Mouse (Mus musculus): Measurements from ENCODE around the gene Slc25a44.
"Not testable (repeated sequence)": the region's sequence is repeated elsewhere in the genome, so short reads cannot be mapped to it uniquely, and the experiment has no call there.

Gene Slc25a44

DNA sequence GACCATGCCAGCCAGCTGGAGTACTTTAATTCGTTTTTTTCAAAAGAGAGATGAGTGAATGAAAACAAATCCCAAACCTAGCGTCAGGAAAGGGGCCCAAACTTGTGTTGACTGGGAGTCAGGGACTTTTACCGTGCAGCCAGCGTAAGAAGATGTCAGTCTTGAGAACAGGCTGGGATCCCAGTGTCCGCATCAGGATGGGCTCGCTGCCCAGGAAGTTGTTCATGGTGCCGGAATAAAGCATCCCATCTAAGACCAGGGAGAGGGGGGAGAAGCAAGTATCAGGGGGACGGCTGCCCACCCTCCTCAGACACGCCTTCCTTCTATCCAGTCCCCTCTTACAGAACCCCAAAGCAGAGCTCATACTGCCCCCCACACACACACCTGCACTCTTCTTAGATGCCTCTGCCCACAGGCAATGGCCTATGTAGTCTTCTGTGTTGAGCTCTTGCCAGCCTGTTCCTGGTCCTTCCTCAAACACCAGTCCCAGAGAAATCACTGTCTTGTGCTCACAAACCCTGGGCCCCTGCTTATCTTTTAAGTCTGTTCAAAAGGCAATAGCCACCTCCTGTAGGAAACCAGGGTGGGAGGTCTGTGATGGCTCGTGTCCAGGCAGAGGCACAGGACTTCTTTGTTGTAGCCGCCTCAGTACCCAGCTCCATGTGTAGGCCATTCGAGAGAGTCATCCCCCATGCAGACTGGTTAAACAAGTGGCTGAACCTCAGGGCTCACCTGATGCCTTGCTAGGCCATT lies 25.6 kb upstream of the Slc25a44 start:
- in situ Hi-C loops (cut with MboI, MseI) = no loop called here

DNA sequence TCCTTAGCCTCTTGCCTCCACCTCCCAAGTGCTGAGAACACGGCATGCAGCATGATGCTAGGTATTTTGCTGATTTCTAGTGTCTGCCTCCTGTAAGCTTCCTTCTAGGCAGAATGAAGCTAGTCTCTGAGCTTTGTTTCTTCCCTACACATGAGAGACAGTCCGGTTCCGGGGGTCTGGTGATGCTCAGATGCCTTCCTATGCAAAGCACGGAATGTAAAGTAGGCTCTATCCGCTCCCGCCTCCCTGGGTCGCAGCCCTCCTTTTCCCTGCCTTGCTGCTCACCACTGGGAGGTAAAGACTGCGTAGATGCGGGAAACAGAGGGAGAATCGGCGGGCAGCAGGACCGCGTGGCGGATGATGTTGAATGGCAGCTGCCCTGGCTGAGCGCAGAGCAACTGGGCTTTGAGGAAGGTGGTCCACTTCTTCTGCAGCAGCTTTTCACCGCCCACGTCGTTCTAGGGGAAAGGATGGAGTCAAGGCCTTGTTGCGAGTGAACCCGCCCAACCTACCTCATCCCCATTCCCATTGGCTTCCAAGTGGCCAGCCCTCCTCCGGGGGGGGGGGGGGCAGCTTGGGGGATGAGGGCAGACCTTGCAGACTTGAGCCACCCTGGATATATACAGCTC lies 24.6 kb upstream of the Slc25a44 start:
- in situ Hi-C loops (cut with MboI, MseI) = no loop called here

DNA sequence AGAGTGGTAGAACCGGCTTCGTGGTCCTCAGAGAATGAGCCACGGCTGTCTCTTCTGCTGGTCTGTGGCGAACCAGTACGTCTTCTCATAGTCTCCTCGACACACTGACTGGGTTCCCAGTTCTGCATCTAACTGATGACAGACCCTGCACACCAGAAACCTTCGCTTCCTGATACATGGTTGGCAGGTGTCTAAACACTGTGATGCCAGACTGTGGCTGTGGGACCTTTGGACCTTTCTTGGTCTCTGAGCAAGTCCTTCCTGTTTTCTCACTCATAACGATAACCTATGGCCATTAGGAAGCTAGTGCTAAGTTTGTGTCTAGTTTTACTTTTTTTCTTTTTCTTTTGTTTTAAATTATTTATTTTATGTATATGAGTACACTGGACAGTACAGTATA lies 23.5 kb upstream of the Slc25a44 start:
- in situ Hi-C loops (cut with MboI, MseI) = no loop called here

DNA sequence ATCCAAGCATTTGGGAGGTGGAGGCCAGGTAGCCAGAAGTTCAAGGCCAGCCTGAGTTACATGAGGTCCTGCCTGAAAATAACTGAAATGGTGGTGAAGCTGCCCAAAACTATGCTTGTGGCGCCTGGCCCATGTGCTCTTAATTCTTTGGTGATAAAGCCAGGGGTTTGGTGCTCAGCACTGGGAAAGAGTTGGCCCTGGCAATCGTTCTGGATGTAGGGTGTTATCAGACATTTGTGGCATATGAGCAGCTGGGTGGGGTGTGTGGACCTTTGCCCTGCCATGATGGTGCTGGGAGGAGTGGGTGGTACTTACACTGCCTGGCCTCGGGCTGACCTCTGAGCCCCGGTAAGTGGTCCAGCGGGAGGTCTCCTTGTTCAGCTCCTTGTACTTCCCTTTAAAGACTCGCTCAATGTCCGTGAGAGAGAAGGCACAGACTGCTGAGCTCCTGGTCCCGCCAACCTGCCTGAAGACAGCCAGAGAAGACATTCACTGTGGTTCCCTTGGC lies 22.8 kb upstream of the Slc25a44 start:
- in situ Hi-C loops (cut with MboI, MseI) = no loop called here

DNA sequence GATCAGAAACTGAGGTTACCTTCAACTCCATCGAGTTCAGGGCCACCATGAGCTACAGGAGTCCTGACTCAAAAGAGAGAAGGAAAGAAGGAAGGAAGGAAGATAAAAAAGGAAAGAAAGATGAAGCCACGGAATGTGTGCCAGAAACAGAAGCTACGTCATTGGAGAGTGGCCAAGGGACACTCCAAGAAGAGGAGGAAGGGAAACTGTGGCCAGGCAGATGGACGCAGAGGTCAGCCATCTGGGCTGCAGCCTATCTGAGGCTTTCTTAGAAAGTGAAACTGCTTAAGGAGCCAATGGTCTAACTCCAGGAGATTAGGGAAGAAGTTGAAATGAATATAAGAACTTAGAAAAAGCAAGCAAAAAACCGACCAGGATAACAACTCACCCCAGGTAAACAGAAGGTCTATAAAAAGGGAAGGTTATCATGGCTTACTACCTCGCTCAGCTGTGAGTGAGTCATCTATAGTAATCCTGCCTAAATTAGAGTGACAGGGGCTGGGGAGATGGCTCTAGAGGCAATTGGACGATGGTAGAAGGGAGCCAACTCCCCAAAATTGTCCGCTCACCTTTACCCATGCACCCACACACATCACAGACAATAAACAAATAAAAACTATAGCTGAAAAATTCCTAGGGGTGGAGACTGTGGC lies 21.7 kb upstream of the Slc25a44 start:
- in situ Hi-C loops (cut with MboI, MseI) = no loop called here

DNA sequence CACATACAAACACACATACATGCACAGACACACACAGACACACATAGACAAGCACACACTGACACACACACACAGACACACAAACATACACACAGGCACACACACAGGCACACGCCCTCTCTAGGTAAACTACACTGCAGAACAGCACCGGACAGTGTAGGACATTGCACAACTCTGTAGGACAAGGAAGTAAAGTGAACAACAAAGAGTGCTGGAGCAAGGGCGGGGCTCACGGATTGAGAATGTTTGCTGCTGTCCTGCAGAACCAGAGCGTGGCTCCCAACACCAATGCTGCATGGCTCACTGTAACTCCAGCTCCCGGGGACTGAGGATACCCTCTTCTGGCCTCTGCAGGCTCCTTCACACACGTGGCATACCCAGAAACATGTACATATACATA lies 17.9 kb upstream of the Slc25a44 start:
- in situ Hi-C loops (cut with MboI, MseI) = no loop called here

DNA sequence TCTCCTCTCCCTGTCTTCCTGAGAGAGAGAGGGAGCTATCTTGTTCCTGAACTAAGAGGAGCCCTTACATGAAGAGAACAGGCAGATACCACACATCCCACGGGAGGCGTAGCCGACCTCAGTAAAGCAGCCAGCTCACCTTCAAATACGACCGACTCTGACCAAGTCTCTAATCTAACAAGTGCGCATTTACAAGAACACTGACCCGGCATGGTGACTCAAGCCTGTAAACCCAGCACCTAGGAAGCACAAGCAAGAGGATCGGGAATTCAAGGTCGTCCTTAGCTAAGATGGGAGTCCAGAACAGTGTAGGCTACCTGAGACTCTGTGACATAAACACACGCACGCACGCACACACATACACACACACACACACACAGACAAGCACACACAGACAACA lies 17.5 kb upstream of the Slc25a44 start:
- in situ Hi-C loops (cut with MboI, MseI) = no loop called here

DNA sequence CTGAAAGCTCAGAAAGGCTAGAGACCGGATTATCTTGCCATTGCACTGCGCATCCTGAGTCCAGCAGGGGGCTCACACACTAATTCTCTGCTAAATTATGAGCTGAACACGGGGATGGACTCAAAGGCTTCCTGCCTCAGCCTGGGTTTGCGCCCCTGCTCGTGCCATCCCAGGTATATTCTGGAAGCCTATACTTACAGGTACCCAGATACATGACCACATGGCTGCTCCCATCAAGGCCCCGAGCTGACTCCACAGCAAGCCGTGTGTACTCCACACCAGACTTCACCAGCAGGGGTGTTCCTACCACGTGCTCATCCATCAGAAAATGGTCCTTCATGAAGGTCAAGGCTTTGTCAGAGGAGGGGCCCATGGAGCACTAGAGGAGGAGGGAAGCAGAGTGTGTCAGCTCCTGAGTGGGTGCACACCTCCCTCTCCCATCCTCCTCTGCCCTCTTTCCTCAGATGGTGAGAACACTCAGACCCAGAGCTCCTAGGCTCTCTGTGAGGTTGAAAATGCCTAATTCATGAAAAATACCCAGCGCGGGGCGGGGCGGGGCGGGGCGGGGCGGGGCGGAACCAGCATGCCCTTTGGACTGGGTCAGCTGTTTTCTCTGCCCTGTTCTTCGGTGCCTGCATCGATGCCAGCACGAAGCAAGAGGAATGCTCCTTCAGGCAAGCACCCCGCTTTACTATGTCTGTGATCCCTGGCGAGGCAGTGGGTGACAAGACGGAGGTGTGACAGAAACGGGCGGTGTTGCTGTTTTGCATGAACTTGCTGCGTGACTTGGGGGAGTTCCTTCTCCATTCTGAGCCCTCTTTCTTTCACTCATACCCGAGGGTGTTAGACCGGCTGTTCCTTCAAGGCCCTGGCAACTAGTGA lies 15.8 kb upstream of the Slc25a44 start:
- in situ Hi-C loops (cut with MboI, MseI) = no loop called here

DNA sequence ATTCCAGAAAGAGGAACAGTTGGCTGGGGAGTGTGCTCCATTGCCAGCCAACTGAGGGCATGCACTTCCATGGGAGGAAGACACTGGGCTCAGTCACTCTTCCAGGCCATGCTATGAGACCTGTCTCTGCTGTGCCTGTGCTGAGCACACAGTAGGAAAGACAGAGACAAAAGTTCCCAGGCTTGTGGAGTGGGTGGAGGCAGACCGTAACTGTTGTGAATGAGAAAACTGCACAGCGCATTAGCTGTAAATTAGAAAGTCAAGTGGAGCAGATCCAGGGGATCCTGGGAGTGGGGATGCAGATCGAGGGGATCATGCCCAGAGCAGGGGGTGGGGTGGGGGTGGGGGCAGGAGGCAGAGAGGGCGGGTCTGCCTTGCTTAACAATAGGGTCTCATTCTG lies 14.6 kb upstream of the Slc25a44 start:
- in situ Hi-C loops (cut with MboI, MseI) = no loop called here

DNA sequence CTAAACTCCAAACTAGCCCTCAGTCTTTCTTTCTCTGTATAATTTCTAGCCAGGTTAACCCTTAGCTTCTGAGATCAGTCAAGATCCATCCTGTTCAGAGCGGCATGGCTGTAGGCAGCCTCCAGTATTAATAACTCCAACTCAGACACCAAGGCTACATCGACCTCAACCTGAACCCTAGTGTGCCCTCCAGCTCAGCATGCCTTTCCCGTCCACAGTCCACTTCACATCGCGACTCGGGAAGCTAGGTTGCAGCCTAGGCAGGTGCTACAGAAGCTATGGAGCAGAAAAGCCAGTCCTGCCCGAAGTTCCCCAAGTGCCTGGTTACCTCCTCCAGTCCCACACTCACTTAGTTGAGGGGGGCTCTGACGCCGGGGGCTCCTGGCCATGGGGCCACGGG lies 12.5 kb upstream of the Slc25a44 start:
- in situ Hi-C loops (cut with MboI, MseI) = no loop called here

DNA sequence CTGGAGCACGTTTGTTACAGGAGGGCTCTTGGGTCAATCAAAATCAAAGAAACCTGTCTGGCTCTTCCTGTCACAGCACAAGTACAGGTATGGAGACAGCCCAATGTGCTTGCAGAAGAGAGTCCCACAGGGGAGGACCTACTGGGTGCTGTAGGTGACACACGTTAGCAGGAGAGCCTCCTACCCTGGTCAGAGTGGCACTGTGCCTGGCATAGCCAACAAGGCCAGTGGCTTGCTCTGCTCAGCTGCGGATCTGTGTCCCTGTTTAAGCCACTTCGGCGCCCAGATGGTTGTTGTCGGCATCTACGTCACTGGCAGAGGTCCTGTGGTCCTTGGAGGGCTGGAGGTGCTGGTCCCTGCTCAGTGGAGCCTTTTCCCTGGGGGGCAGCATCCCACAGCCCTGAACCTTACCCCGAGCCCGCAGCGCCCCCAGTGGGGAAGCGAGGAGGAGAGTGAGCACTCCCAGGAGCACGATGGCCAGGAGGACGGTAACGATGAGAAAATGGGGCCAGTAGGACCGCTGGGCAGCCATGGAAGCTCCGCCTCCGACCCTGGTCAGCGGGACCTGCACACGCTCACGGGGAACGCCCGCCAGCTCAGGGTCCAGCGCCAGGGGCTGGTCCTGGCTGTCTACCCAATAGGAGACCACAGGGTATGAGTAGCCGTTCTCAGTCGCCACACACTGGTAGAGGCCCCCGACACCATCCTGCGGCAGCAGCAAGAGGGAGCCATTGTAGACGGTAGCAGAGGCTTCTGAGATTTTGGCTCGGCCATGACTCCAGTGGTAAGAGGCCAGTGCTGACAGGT lies 11.7 kb upstream of the Slc25a44 start:
- in situ Hi-C loops (cut with MboI, MseI) = no loop called here

DNA sequence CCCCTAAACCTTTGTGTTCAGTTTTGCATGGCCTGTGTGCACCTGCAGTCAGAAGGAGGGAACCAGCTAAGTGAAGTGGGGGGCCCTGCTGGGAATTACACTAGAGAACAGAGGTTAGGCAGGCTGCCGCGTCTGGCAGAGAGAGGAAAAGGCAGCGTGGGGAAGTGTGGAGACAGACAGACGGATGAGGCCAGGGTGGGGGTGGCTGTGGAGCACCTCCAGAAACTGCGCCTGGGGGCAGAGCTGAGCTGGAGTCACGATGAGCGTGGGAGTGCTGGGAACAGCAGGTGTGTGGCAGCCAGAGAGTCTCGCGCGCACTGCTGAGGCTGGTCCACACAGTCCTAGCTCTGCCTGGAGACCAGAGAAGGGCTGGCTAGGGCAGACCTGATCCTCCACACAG lies 10.6 kb upstream of the Slc25a44 start:
- in situ Hi-C loops (cut with MboI, MseI) = no loop called here

DNA sequence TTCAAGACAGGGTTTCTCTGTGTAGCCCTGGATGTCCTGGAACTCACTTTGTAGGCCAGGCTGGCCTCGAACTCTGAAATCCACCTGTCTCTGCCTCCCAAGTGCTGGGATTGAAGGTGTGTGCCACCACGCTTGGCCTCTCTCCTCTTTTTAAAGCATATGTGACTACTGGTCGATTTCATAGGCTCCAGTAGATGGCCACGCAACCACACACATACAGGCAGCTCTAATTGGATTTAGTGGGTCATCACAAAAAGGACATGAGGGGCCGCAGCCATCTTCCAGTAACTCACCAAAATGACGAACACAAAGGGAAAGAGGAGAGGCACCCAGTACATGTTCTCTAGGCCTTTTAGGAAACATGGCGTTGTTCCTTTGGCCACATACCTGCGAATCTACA lies 3.7 kb upstream of the Slc25a44 start:
- in situ Hi-C loops (cut with MboI, MseI) = not testable (repeated sequence)

DNA sequence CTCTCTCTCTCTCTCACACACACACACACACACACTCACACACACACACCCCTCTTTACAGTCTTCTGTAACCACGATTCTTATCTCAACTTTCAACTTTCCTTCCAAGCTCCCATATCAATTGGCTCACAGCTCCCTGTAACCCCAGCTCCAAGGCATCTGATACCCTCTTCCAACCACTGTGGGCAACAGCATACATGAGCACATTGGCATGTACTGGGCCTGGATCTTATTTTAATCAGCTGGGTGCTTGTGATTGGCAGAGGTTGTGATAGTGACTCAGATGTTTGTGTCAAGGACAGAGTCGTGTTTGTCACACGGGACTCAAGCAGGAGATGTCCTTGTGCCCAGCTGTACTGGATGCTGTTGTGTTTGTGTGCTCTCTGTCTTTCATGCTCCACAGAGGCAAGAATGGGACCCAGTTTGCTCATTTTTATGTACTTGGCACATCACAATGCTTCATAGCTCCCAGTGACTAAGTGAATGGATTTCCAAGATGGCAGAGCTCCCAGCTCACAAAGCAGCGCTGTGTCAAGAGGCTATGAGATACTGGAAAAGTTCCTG lies 2.5 kb upstream of the Slc25a44 start:
- in situ Hi-C loops (cut with MboI, MseI) = no loop called here

DNA sequence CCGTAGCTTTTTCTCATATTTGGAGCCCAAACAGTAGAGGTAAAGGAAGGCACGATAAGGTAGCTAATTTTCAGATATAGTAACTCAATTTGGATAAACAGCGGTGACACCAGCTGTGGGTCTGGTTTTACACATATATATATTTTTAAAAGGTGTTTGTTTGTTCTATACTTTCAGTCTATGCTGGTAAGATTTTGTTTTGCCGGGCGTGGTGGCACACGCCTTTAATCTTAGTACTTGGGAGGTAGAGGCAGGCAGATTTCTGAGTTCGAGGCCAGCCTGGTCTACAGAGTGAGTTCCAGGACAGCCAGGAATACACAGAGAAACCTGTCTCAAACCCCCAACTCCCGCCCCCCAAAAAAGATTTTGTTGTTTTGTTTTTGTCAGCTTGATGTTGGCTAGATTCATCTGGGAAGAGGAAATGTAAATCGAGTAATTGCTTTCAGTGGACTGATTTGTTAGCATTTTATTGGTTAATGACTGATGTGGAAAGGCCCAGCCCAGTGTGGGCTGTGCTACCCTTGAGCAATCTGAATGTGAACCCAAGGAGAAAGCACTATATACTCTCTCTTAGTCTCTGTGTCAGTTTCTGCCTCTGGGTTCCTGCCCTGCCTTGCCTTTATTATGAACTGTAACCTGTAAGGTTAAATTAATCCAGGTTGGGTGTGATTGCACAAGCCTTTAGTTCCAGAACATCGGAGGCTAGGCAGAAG lies 925 bp upstream of the Slc25a44 start:
- in situ Hi-C loops (cut with MboI, MseI) = no loop called here

DNA sequence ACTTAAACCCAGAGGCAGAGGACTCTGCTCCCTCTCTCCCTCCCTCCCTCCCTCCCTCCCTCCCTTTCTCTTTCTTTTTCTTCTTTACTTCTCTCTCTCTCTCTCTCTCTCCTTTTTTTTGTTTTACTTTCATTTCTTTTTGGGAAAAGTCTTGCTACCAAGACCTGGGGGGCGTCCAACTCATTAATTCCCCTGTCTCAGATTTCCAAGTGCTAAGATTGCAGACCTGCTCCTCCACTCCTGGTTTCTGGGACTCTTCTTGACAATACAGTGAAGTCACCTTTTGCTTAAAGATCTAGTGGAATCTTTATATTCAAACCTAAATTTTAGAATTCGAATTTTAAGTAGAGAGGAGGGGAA lies 371 bp upstream of the Slc25a44 start:
- in situ Hi-C loops (cut with MboI, MseI) = no loop called here

DNA sequence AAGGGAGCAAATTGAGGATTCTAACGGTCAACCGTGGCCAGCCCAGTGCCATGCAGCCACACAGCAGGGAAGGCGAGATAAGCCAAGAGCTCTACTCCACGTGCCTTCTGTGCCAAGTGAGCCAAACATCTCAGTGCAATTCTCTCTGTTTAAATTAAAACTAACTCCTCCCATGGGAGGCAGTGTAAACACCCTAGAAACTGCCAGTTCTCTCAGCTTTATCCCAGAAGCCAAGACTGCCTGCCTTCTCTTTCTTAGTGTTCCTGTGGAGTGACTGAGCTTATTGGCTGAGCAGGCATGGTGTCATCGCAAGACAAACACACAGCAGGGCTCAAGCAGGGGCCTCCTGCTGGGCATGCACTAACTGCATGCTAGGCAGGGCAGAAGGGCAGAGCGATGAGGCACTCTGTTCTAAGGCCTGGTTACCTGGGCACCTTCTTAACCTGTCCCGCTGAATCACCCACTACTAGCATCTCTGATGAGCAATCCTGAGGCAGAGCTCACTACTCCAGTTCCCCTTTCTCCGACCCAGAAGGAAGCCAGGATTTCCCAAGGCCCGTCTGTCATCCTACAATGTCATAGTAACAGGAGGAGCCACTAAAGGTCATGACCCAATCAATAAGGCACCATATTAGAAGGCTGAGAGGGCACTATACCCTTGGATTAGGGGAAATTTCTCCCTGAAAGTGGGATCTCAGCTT lies 2.8 kb downstream of the Slc25a44 start:
- in situ Hi-C loops (cut with MboI, MseI) = no loop called here

DNA sequence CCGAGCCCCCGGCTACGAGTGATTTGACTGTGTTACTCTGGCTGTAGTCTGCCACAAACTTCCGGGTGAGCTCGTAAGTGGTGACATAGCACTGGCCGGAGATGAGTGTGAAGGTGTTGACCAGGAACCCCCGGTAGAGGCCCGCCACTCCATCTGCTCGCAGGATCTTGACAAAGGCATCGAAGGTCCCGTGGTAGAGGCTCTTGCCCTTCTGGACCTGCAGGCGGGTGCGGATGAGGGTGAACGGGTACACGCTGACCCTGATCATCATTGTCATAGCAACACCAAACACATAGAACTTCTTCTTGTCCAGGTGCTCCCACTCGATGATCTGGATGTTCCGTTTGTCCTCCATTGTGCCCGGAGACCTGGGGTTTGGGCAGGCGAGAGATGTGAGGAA lies 4.2 kb downstream of the Slc25a44 start:
- in situ Hi-C loops (cut with MboI, MseI) = no loop called here

DNA sequence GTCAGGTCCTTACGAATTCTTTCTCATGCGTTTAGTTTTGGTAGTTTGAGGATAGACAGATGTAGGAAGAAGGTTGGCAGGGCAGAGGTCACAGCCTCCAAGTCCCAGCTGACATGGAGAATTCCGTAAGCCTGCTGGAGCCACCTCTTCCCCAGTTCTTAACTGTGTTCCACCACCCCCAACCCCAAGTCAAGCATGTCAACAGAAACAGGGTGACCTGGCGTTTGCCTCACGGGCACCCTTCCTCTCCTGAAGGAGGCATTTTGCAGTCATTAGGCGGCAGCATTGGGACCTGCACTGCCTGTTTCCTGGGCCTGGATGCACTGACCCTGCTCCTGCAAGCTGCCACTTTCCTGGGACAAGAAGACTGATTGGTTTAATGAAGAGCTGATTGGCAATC lies 6.9 kb downstream of the Slc25a44 start:
- in situ Hi-C loops (cut with MboI, MseI) = no loop called here

DNA sequence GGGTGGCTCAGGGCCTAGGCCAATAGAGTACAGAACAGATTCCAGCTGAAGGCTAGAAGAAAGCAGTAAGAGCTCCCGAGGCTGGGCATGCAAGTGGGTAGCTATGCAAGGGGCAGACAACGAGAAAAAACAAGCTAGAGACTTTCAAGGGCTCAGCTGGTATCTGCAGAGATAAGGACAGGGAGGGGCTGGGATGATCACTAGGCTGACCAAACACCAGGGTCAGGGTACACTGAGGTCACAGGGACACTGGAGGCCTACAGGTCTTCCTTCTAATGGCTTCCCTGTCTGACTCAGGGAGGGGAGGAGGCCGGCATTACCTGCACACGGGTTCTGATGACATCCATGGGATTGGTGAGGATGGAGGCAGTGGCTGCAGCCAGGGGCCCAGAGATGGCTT lies 9.3 kb downstream of the Slc25a44 start:
- in situ Hi-C loops (cut with MboI, MseI) = no loop called here

Measured in T-helper 17 cell (primary cell).